Mouse (Mus musculus) MEL (cell line): ENCODE data around the gene Nr6a1. TPM values are rescaled to one million over a fixed set of nuclear protein-coding genes. Genes with fewer than 3 reads are reported as not detected.

Source experiments
- DNase-seq: peaks from one replicate; pipeline ENCODE4 v3.0.0; 2011; ENCODE audit warnings: low read depth, low spot score
- H3K27ac ChIP-seq: 2 replicates; pipeline ENCODE4 v1.5.1; 2012; ENCODE audit warnings: low read depth, mild to moderate bottlenecking, control low read depth, low read length, moderate library complexity; ENCODE audit not compliant: control insufficient read depth
- H3K27me3 ChIP-seq, 2 experiments: fragments of 150-350 bp in 1 of 2; sonication (generic) in 1 of 2; 2 replicates each; pipeline ENCODE4 v1.6.1; 2012; ENCODE audit warnings: low read length in 2 of 2, mild to moderate bottlenecking in 2 of 2, improper control_type of control experiment in 1 of 2, moderate library complexity in 1 of 2; ENCODE audit not compliant: insufficient read depth in 2 of 2, control insufficient read depth in 1 of 2
- H3K36me3 ChIP-seq, 2 experiments: 2 replicates each; pipeline ENCODE4 v1.6.1; 2012 to 2014; ENCODE audit warnings: low read length in 2 of 2, improper control_type of control experiment in 1 of 2, inconsistent platforms in 1 of 2, mild to moderate bottlenecking in 1 of 2; ENCODE audit not compliant: insufficient read depth in 2 of 2, control insufficient read depth in 1 of 2
- H3K4me1 ChIP-seq, 2 experiments: fragments of 150-350 bp in 1 of 2; sonication (generic) in 1 of 2; 2 replicates each; pipeline ENCODE4 v1.6.1; 2012; ENCODE audit warnings: low read length in 2 of 2, improper control_type of control experiment in 1 of 2, mild to moderate bottlenecking in 1 of 2; ENCODE audit not compliant: insufficient read depth in 2 of 2, control insufficient read depth in 1 of 2
- H3K4me3 ChIP-seq, 2 experiments: fragments of 150-350 bp in 1 of 2; sonication (generic) in 1 of 2; 2 replicates each; pipeline ENCODE4 v1.5.1; 2012; ENCODE audit warnings: low read depth in 2 of 2, low read length in 2 of 2, mild to moderate bottlenecking in 2 of 2, moderate library complexity in 2 of 2, control low read depth in 1 of 2, improper control_type of control experiment in 1 of 2; ENCODE audit not compliant: control insufficient read depth in 1 of 2, insufficient read depth in 1 of 2
- H3K79me2 ChIP-seq: 2 replicates; pipeline ENCODE4 v1.6.1; 2012; ENCODE audit warnings: mild to moderate bottlenecking, low read length, moderate library complexity; ENCODE audit not compliant: control insufficient read depth, poor library complexity, insufficient read depth
- H3K9ac ChIP-seq: 2 replicates; pipeline ENCODE4 v1.6.1; 2012; ENCODE audit warnings: low read depth, mild to moderate bottlenecking, control low read depth, low read length, moderate library complexity; ENCODE audit not compliant: control insufficient read depth, poor library complexity, severe bottlenecking
- H3K9me3 ChIP-seq: fragments of 150-350 bp; sonication (generic); replicated peaks from 2 replicates; pipeline ENCODE4 v1.6.1; 2012; ENCODE audit warnings: mild to moderate bottlenecking, low read length, improper control_type of control experiment, moderate library complexity; ENCODE audit not compliant: insufficient read depth
- BHLHE40 ChIP-seq: IDR thresholded peaks from 2 replicates; pipeline ENCODE4 v1.6.1; 2012; ENCODE audit warnings: low read depth, mild to moderate bottlenecking, inconsistent platforms, low read length, improper control_type of control experiment, borderline replicate concordance
- CHD1 ChIP-seq: IDR thresholded peaks from 2 replicates; pipeline ENCODE4 v1.6.1; 2012; ENCODE audit warnings: low read depth, mild to moderate bottlenecking, inconsistent platforms, low read length, improper control_type of control experiment
- CHD2 ChIP-seq: IDR thresholded peaks from 2 replicates; pipeline ENCODE4 v1.6.1; 2011; ENCODE audit warnings: low read length, improper control_type of control experiment
- CTCF ChIP-seq, 3 experiments: IDR thresholded peaks in 2 of 3; conservative IDR thresholded peaks in 1 of 3; 2 replicates each; pipeline ENCODE4 v1.5.1; 2011 to 2012; ENCODE audit warnings: low read length in 3 of 3, low read depth in 2 of 3, mild to moderate bottlenecking in 2 of 3, improper control_type of control experiment in 1 of 3, inconsistent platforms in 1 of 3, mixed read lengths in 1 of 3, moderate library complexity in 1 of 3; ENCODE audit not compliant: control insufficient read depth in 1 of 3, insufficient read depth in 1 of 3, poor library complexity in 1 of 3, severe bottlenecking in 1 of 3
- E2F4 ChIP-seq: IDR thresholded peaks from 2 replicates; pipeline ENCODE4 v1.6.1; 2011; ENCODE audit warnings: low read depth, low read length, improper control_type of control experiment, borderline replicate concordance
- ELF1 ChIP-seq: IDR thresholded peaks from 2 replicates; pipeline ENCODE4 v1.6.1; 2014; ENCODE audit warnings: low read depth, mild to moderate bottlenecking, inconsistent platforms, low read length, improper control_type of control experiment, moderate library complexity
- EP300 ChIP-seq, 2 experiments: IDR thresholded peaks; 2 replicates each; pipeline ENCODE4 v1.6.1; 2011; ENCODE audit warnings: improper control_type of control experiment in 2 of 2, low read length in 2 of 2, low read depth in 1 of 2, mild to moderate bottlenecking in 1 of 2
- GABPA ChIP-seq: IDR thresholded peaks from 2 replicates; pipeline ENCODE4 v1.6.1; 2012; ENCODE audit warnings: low read depth, mild to moderate bottlenecking, inconsistent platforms, low read length, improper control_type of control experiment, moderate library complexity
- GATA1 ChIP-seq: IDR thresholded peaks from 2 replicates; pipeline ENCODE4 v1.6.1; 2011; ENCODE audit warnings: low read depth, low read length, improper control_type of control experiment
- HCFC1 ChIP-seq: IDR thresholded peaks from 2 replicates; pipeline ENCODE4 v1.6.1; 2012; ENCODE audit warnings: low read depth, mild to moderate bottlenecking, inconsistent platforms, low read length, improper control_type of control experiment, moderate library complexity
- JUND ChIP-seq: IDR thresholded peaks from 2 replicates; pipeline ENCODE4 v1.6.1; 2011; ENCODE audit warnings: low read depth, mild to moderate bottlenecking, improper control_type of control experiment, low read length
- KAT2A ChIP-seq: conservative IDR thresholded peaks from 2 replicates; pipeline ENCODE4 v1.6.1; 2012; ENCODE audit warnings: low read depth, low read length, improper control_type of control experiment, inconsistent platforms
- MAFK ChIP-seq: IDR thresholded peaks from 2 replicates; pipeline ENCODE4 v1.6.1; 2011; ENCODE audit warnings: low read depth, mild to moderate bottlenecking, low read length, improper control_type of control experiment, borderline replicate concordance
- MAX ChIP-seq: IDR thresholded peaks from 2 replicates; pipeline ENCODE4 v1.6.1; 2011; ENCODE audit warnings: low read length, improper control_type of control experiment
- MEF2A ChIP-seq: IDR thresholded peaks from 2 replicates; pipeline ENCODE4 v1.6.1; 2014; ENCODE audit warnings: low read depth, mild to moderate bottlenecking, inconsistent platforms, low read length, improper control_type of control experiment; ENCODE audit not compliant: poor library complexity, insufficient replicate concordance, severe bottlenecking; ENCODE audit errors: extremely low read depth
- MXI1 ChIP-seq: IDR thresholded peaks from 2 replicates; pipeline ENCODE4 v1.6.1; 2011; ENCODE audit warnings: mild to moderate bottlenecking, low read depth, low read length, improper control_type of control experiment
- MYB ChIP-seq: IDR thresholded peaks from 2 replicates; pipeline ENCODE4 v1.6.1; 2011; ENCODE audit warnings: mild to moderate bottlenecking, low read depth, low read length, improper control_type of control experiment
- MYC ChIP-seq: IDR thresholded peaks from 2 replicates; pipeline ENCODE4 v1.6.1; 2011; ENCODE audit warnings: low read depth, mild to moderate bottlenecking, low read length, improper control_type of control experiment, moderate library complexity
- NELFE ChIP-seq: IDR thresholded peaks from 2 replicates; pipeline ENCODE4 v1.6.1; 2011; ENCODE audit warnings: low read depth, low read length, improper control_type of control experiment
- NRF1 ChIP-seq: IDR thresholded peaks from 2 replicates; pipeline ENCODE4 v1.6.1; 2014; ENCODE audit warnings: low read depth, mild to moderate bottlenecking, inconsistent platforms, low read length, improper control_type of control experiment, moderate library complexity; ENCODE audit not compliant: poor library complexity, insufficient read depth, severe bottlenecking
- POLR2A ChIP-seq, 2 experiments: IDR thresholded peaks; 2 replicates each; pipeline ENCODE4 v1.6.1; 2011 to 2012; ENCODE audit warnings: low read length in 2 of 2, mild to moderate bottlenecking in 2 of 2, control low read depth in 1 of 2, improper control_type of control experiment in 1 of 2, low read depth in 1 of 2, moderate library complexity in 1 of 2; ENCODE audit not compliant: control insufficient read depth in 1 of 2, insufficient read depth in 1 of 2, poor library complexity in 1 of 2
- POLR2AphosphoS2 ChIP-seq: IDR thresholded peaks from 2 replicates; pipeline ENCODE4 v1.6.1; 2011; ENCODE audit warnings: low read length, improper control_type of control experiment
- POLR2AphosphoS5 ChIP-seq: IDR thresholded peaks from 2 replicates; pipeline ENCODE4 v1.6.1; 2012; ENCODE audit warnings: low read depth, borderline replicate concordance, mild to moderate bottlenecking, inconsistent platforms, low read length, moderate library complexity, mixed read lengths
- RAD21 ChIP-seq: IDR thresholded peaks from 2 replicates; pipeline ENCODE4 v1.6.1; 2011; ENCODE audit warnings: mild to moderate bottlenecking, low read depth, low read length, improper control_type of control experiment
- RCOR1 ChIP-seq: IDR thresholded peaks from 2 replicates; pipeline ENCODE4 v1.6.1; 2012; ENCODE audit warnings: low read depth, mild to moderate bottlenecking, inconsistent platforms, low read length, improper control_type of control experiment
- SIN3A ChIP-seq: IDR thresholded peaks from 2 replicates; pipeline ENCODE4 v1.6.1; 2012; ENCODE audit warnings: low read length, improper control_type of control experiment, inconsistent platforms
- SMC3 ChIP-seq: IDR thresholded peaks from 2 replicates; pipeline ENCODE4 v1.6.1; 2011; ENCODE audit warnings: low read depth, low read length, improper control_type of control experiment
- TBP ChIP-seq: IDR thresholded peaks from 2 replicates; pipeline ENCODE4 v1.8.0; 2011; ENCODE audit warnings: low read depth, low read length, improper control_type of control experiment
- TCF12 ChIP-seq: IDR thresholded peaks from 2 replicates; pipeline ENCODE4 v1.6.1; 2014; ENCODE audit warnings: low read depth, mild to moderate bottlenecking, inconsistent platforms, low read length, improper control_type of control experiment, moderate library complexity
- UBTF ChIP-seq: IDR thresholded peaks from 2 replicates; pipeline ENCODE4 v1.6.1; 2012; ENCODE audit warnings: low read depth, mild to moderate bottlenecking, inconsistent platforms, low read length, improper control_type of control experiment, moderate library complexity, borderline replicate concordance; ENCODE audit not compliant: insufficient read depth
- USF1 ChIP-seq: IDR thresholded peaks from 2 replicates; pipeline ENCODE4 v1.6.1; 2014; ENCODE audit warnings: low read depth, mild to moderate bottlenecking, inconsistent platforms, low read length, improper control_type of control experiment, moderate library complexity
- USF2 ChIP-seq, 2 experiments: IDR thresholded peaks; 2 replicates each; pipeline ENCODE4 v1.6.1; 2011 to 2012; ENCODE audit warnings: improper control_type of control experiment in 2 of 2, low read length in 2 of 2, borderline replicate concordance in 1 of 2, inconsistent platforms in 1 of 2, low read depth in 1 of 2, mild to moderate bottlenecking in 1 of 2; ENCODE audit not compliant: insufficient read depth in 1 of 2
- ZC3H11A ChIP-seq: IDR thresholded peaks from 2 replicates; pipeline ENCODE4 v1.6.1; 2012; ENCODE audit warnings: low read depth, mild to moderate bottlenecking, inconsistent platforms, low read length, improper control_type of control experiment
- ZMIZ1 ChIP-seq: IDR thresholded peaks from 2 replicates; pipeline ENCODE4 v1.6.1; 2012; ENCODE audit warnings: low read depth, mild to moderate bottlenecking, inconsistent platforms, low read length, improper control_type of control experiment, moderate library complexity
- ZNF384 ChIP-seq: IDR thresholded peaks from 2 replicates; pipeline ENCODE4 v1.6.1; 2012; ENCODE audit warnings: low read depth, mild to moderate bottlenecking, inconsistent platforms, low read length, improper control_type of control experiment
- polyA plus RNA-seq, 2 experiments: library from polyadenylated mRNA; stranded (reverse) in 1 of 2; unstranded in 1 of 2; fragments of >175 nt in 1 of 2; fragments of >200 nt in 1 of 2; gene quantifications; 2 replicates each; pipeline versions ENCODE4 v1.2.1 to v1.2.4; 2012; ENCODE audit warnings: low replicate concordance in 2 of 2, low read depth in 1 of 2; ENCODE audit not compliant: insufficient read length in 2 of 2, insufficient read depth in 1 of 2, missing spikeins in 1 of 2
- total RNA-seq: library from RNA; depleted of rRNA; stranded (reverse); fragments of 300-350 nt; gene quantifications from 2 replicates; pipeline ENCODE4 v1.2.3, GENCODE M21; 2012; rRNA removed

Gene Nr6a1
- total RNA-seq (5.0 and 5.3 TPM in 2 replicates), polyA plus RNA-seq (10 to 100 TPM; 10.2 to 22.8 TPM)

- Histone ChIP-seq H3K27ac (peak within 1 kb of the TSS; percentile 57), H3K79me2 (peaks cover 13% of the 10 kb centered on the region), H3K9me3 (no peaks in the 10 kb centered on the region), H3K27me3 (no peaks in the 10 kb centered on the region), H3K9ac (peak within 1 kb of the TSS; percentile 61), H3K4me1 (peaks cover 2 to 16% of the 10 kb centered on the region in 2 experiments; a peak in 3 of 4 replicates), H3K4me3 (peak within 1 kb of the TSS; percentile 48 to 71), H3K36me3 (peaks cover 0 to 12% of the 10 kb centered on the region in 2 experiments; a peak in 2 of 4 replicates)
- peak; percentile 85 for DNase-seq
- TF ChIP-seq BHLHE40 (peak; percentile 35; the same call in 1 of the 2 replicates), CTCF (IDR thresholded peaks at IDR 0.05 in 2 of 3, conservative IDR thresholded peaks at IDR 0.05 in 1 of 3; ENCODE audit: control insufficient read depth in 1 of 3, insufficient read depth in 1 of 3, low read depth in 2 of 3, low read length in 3 of 3, poor library complexity in 1 of 3, severe bottlenecking in 1 of 3) (peak; percentile 73 to 96 (median 82)), GATA1 (no peak), USF1 (no peak), CHD2 (no peak), RAD21 (peak; percentile 62), SIN3A (no peak), JUND (peak; percentile 94), HCFC1 (no peak), NELFE (no peak), ZMIZ1 (no peak), POLR2A (IDR thresholded peaks at IDR 0.05; ENCODE audit: control insufficient read depth in 1 of 2, insufficient read depth in 1 of 2, low read depth in 1 of 2, low read length in 2 of 2, poor library complexity in 1 of 2) (no peak), E2F4 (no peak), TCF12 (no peak), ZC3H11A (peak; percentile 72), MAX (no peak), NRF1 (no peak), MEF2A (no peak), POLR2AphosphoS2 (no peak), ZNF384 (no peak), SMC3 (peak; percentile 96), KAT2A (no peak), MYC (no peak), GABPA (no peak), CHD1 (no peak), MAFK (no peak), RCOR1 (no peak), UBTF (no peak), POLR2AphosphoS5 (no peak), TBP (no peak), USF2 (IDR thresholded peaks at IDR 0.05; ENCODE audit: borderline replicate concordance in 1 of 2, insufficient read depth in 1 of 2, low read depth in 1 of 2, low read length in 2 of 2) (no peak), MXI1 (0 out of 2 replicates have a peak, but pooled peaks have one; percentile 35), EP300 (IDR thresholded peaks at IDR 0.05; ENCODE audit: low read depth in 1 of 2, low read length in 2 of 2) (no peak), MYB (no peak), ELF1 (peak; percentile 29; the same call in 1 of the 2 replicates)
Measured at GRCm38 (mm10) chr2:38927115-38927979, at the start of gene Nr6a1. Gene Nr6a1, minus strand, starts transcription at chr2:38927688.
